Mouse (Mus musculus): ENCODE measurements around the gene Olfml3. TPM values are rescaled to one million over a fixed set of nuclear protein-coding genes. Genes with fewer than 3 reads are reported as not detected.

The Olfml3 gene
- polyA plus RNA-seq, 1 experiment from 2014 or later = 3.3 TPM

- H3K9me3 ChIP-seq = no peaks in the 10 kb centered on the region
- H3K9ac ChIP-seq (replicated peaks) = no peak overlapping the region
- no peak for ATAC-seq
- no peak overlapping the region for H3K4me2 ChIP-seq (replicated peaks)
- no peaks in the 10 kb centered on the region for H3K36me3 ChIP-seq
- no peak overlapping the region for H3K27ac ChIP-seq
- 98% methylated on average over 4 of the region's 4 CpGs for WGBS
- H3K27me3 ChIP-seq = peaks cover 6% of the 10 kb centered on the region
- peaks cover 24% of the 10 kb centered on the region for H3K4me1 ChIP-seq (replicated peaks)
- no peak overlapping the region for H3K4me3 ChIP-seq (replicated peaks)
Observed at GRCm38 (mm10) chr3:103718728-103719127, 19.1 kb downstream of the Olfml3 start.

DNA sequence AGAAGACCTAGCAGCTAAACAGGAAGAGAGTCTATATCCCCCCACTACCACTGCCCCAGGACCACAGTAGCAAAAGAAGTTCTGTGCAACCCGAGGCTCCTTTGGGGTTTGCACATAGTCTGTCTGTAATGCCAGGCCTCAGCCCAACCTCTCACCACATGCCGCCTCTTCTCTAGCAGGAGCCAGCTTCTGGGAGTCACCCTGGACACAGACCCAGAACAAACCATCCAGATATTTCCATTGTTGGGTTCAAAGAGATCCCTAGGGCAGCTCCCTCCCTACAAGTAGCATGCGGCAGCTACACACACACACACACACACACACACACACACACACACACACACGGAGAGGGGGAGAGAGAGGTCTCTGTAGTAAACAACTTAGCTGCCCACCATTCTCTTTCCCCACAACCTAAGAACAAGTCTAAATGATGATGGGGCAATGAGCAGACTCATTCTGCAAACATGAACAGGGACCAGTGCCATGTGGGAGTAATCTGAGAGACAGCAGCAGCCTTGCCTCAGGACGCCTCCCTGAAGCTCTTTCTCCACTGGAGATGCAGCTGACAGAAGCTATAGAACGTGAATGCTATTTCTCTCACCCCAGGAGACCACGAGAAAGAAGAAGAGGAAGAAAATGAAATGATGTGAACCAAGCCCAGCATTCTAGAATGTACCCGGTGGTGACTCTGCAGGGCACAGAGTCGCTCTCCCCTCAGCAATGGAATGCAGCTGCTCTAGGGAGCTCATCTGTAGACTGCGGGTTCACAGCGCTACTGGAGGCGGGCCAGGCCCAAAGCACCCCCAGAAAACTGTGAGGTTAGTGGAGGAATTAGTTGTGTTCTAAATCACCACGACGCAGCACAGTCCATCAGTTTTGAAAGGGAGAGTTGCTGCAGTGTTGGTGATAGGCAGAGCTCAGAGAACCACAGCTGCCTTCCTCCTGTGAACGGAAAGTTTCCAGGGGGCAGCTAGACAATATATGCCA lies 20.7 kb downstream of the Olfml3 start:
- ATAC-seq = 0 out of 2 replicates have a peak, but pooled peaks have one; percentile 22
- no peak overlapping the region for H3K4me3 ChIP-seq (replicated peaks)
- H3K9me3 ChIP-seq = no peaks in the 10 kb centered on the region
- H3K4me2 ChIP-seq (replicated peaks) = no peak overlapping the region
- 51% methylated on average over 14 of the region's 15 CpGs for WGBS
- H3K4me1 ChIP-seq (replicated peaks) = peaks cover 24% of the 10 kb centered on the region
- H3K27me3 ChIP-seq = peaks cover 6% of the 10 kb centered on the region
- H3K27ac ChIP-seq = no peak overlapping the region
- H3K9ac ChIP-seq (replicated peaks) = no peak overlapping the region
- no peaks in the 10 kb centered on the region for H3K36me3 ChIP-seq

DNA sequence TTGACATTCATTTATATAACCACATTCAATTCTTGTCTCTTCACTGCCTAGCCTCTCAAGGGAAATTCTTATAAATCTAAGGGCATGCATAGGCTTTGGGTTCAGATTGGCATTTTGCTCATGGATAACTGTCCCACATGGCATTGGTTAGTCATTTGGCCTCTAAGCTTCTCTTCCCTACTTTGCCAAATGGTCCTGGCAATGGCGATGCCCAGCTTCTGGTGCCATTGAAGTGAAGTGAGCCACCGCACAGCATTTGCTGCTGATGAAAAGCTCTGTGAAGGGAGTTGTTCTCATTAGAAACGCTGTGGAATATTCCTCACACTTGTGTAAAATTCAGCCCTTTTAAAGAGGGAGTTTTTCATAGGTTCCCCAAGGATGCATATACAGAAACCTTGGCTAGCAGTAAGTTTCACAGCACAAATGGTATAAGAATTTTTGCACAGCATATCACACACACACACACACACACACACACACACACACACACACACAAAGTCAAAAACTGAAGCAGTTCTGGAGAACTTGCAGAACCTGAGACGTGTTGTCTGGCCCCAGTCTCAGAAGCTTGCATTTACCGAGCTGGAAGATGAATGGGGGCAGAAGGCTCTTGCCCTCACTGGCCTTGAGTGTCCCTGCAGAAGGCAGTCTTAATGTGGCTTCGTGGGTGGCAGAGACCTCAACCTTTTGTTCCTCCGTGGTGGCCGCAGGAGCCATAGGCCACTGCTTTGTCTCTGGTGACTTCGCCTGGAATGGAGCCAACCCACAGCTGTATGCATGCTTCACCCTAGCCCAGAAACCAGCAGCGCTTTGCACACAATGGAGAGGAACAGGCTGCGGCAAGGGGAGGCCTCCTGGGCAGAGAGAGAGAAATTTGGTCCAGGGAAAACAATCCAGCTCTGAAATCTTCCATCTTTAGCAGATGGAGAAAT lies 21.8 kb downstream of the Olfml3 start:
- H3K4me3 ChIP-seq (replicated peaks) = no peak overlapping the region
- peaks cover 6% of the 10 kb centered on the region for H3K27me3 ChIP-seq
- 27% methylated on average over 11 of the region's 11 CpGs for WGBS
- no peaks in the 10 kb centered on the region for H3K36me3 ChIP-seq
- no peak overlapping the region for H3K9ac ChIP-seq (replicated peaks)
- H3K4me2 ChIP-seq (replicated peaks) = no peak overlapping the region
- H3K4me1 ChIP-seq (replicated peaks) = peaks cover 24% of the 10 kb centered on the region
- peak; percentile 78 for ATAC-seq
- no peaks in the 10 kb centered on the region for H3K9me3 ChIP-seq
- H3K27ac ChIP-seq = no peak overlapping the region

GRCm38 (mm10) chr3:103714942-103715341 lies 22.9 kb downstream of the Olfml3 start:
- no peak overlapping the region for H3K4me2 ChIP-seq (replicated peaks)
- no peaks in the 10 kb centered on the region for H3K36me3 ChIP-seq
- peaks cover 6% of the 10 kb centered on the region for H3K27me3 ChIP-seq
- H3K4me1 ChIP-seq (replicated peaks) = peaks cover 24% of the 10 kb centered on the region
- H3K4me3 ChIP-seq (replicated peaks) = no peak overlapping the region
- no peaks in the 10 kb centered on the region for H3K9me3 ChIP-seq
- no peak overlapping the region for H3K27ac ChIP-seq
- WGBS = 87% methylated on average over 8 of the region's 8 CpGs
- no peak for ATAC-seq
- no peak overlapping the region for H3K9ac ChIP-seq (replicated peaks)

GRCm38 (mm10) chr3:103714236-103714875 lies 23.4 kb downstream of the Olfml3 start:
- no peaks in the 10 kb centered on the region for H3K9me3 ChIP-seq
- no peak overlapping the region for H3K9ac ChIP-seq (replicated peaks)
- H3K4me3 ChIP-seq (replicated peaks) = no peak overlapping the region
- H3K36me3 ChIP-seq = no peaks in the 10 kb centered on the region
- H3K27ac ChIP-seq = no peak overlapping the region
- peaks cover 6% of the 10 kb centered on the region for H3K27me3 ChIP-seq
- WGBS = 77% methylated on average over 7 of the region's 7 CpGs
- H3K4me2 ChIP-seq (replicated peaks) = no peak overlapping the region
- H3K4me1 ChIP-seq (replicated peaks) = peaks cover 23% of the 10 kb centered on the region
- ATAC-seq = no peak

DNA sequence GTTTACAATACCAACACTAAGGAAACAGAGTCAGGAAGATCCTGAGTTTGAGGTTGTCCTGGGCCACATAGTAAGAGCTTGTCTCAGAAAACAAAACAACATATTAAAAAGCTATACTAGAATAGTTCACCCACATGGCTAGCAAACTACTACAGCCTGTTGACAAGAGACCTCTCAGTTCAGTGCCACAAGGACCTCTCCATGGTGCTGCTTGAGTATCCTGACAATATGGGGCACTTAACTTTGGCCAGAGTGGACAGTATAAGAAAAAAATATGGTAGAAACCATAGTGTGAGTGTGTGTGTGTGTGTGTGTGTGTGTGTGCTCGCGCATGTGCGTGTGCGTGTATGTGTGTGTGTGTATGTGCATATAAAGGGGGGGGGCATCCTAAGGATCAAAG lies 25.6 kb downstream of the Olfml3 start:
- Histone ChIP-seq H3K9me3 (no peaks in the 10 kb centered on the region), H3K27me3 (peaks cover 8% of the 10 kb centered on the region), H3K4me2 (replicated peaks) (no peak overlapping the region), H3K4me3 (replicated peaks) (no peak overlapping the region), H3K4me1 (replicated peaks) (peaks cover 12% of the 10 kb centered on the region), H3K9ac (replicated peaks) (no peak overlapping the region), H3K36me3 (no peaks in the 10 kb centered on the region), H3K27ac (no peak overlapping the region)
- WGBS = 100% methylated on average over 4 of the region's 4 CpGs
- no peak for ATAC-seq

DNA sequence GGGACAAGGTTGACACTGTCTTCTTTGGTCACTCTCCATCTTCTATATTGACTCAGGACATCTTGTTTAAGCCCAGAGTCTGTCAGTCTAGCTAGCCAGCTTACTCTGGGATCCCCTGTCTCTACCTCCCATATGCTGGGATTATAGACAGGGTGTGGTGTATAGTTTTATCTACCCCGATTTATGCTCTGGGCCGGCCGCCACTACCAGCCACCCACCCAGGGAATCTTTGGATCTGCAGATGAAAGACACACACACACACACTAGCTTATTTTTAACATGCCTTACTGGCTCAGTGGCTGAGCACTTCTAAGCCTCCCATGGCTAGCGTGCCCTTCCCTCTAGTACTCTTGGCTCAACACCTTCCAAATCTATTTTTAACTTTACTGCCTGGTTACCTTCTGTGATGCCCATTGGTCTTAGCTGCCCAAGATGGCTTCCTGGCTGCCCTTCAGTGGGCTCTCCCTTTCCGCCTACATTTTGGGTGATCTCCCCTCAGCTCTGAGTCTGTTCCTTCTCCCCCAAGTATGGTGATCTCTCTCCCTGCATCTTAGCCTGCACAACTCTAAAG lies 28.2 kb downstream of the Olfml3 start:
- Histone ChIP-seq H3K27ac (no peak overlapping the region), H3K27me3 (0 out of 2 replicates have a peak, but pooled peaks cover 2% of the 10 kb centered on the region), H3K36me3 (no peaks in the 10 kb centered on the region), H3K4me3 (replicated peaks) (no peak overlapping the region), H3K9ac (replicated peaks) (no peak overlapping the region), H3K4me1 (replicated peaks) (no peaks in the 10 kb centered on the region), H3K4me2 (replicated peaks) (no peak overlapping the region), H3K9me3 (no peaks in the 10 kb centered on the region)
- ATAC-seq = no peak
- WGBS = 93% methylated on average over 5 of the region's 5 CpGs

DNA sequence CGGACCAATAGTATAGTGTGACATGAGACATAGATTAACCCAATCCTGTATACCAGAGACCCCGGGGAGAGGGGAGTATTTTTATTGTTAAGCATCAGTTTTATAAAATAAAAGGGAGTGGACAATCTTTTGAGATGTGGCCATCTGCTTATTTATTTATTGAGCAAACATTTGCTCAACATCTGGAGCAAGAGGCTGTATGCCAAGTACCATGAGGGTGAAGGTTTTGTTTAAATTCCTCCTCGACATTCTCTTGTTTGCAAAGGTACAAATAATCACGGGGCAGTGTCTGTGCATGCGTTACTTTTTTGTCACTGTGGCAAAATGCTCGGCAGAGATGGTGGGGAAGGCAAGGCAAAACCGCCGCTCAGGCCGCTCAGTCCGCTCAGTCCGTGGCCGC lies 32.4 kb downstream of the Olfml3 start:
- H3K9me3 ChIP-seq = no peaks in the 10 kb centered on the region
- no peak overlapping the region for H3K4me2 ChIP-seq (replicated peaks)
- ATAC-seq = no peak
- H3K4me1 ChIP-seq (replicated peaks) = no peaks in the 10 kb centered on the region
- 0 out of 2 replicates have a peak, but pooled peaks cover 2% of the 10 kb centered on the region for H3K27me3 ChIP-seq
- H3K27ac ChIP-seq = no peak overlapping the region
- no peaks in the 10 kb centered on the region for H3K36me3 ChIP-seq
- no peak overlapping the region for H3K4me3 ChIP-seq (replicated peaks)
- WGBS = 88% methylated on average over 12 of the region's 12 CpGs
- no peak overlapping the region for H3K9ac ChIP-seq (replicated peaks)

GRCm38 (mm10) chr3:103704661-103705060 lies 33.1 kb downstream of the Olfml3 start:
- H3K4me2 ChIP-seq (replicated peaks) = no peak overlapping the region
- ATAC-seq = no peak

DNA sequence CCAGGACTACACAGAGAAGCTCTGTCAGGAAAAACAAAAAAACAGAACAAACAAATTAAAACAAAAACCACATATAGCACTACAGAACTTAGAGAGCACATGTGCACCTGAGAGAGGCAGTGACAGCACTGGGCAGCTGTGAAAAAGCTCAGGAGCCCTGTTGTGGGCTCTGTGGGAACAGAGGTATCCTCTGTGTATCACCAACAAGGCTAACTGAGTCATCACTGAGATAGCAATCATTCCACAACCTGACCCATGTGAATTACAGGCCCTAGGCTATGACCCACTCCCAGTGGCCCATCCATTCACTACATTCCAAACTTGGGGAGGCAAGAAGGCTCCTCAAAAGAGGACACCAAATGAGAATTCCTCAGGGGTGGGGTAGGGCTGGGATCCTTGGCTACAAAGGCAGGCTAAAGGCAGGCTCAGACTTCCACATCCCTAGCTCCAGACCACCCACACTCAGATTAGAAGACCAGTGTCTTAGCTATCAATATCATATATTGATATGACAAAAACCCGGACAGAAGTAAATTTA lies 41.3 kb downstream of the Olfml3 start:
- no peak overlapping the region for H3K4me3 ChIP-seq (replicated peaks)
- no peak overlapping the region for H3K27ac ChIP-seq
- no peaks in the 10 kb centered on the region for H3K9me3 ChIP-seq
- no peak overlapping the region for H3K4me2 ChIP-seq (replicated peaks)
- no peak overlapping the region for H3K9ac ChIP-seq (replicated peaks)
- no peaks in the 10 kb centered on the region for H3K4me1 ChIP-seq (replicated peaks)
- no peaks in the 10 kb centered on the region for H3K36me3 ChIP-seq
- ATAC-seq = no peak
- H3K27me3 ChIP-seq = no peaks in the 10 kb centered on the region
- 93% methylated on average over 1 of the region's 1 CpGs for WGBS

More at GRCm38 (mm10) chr3:103704661-103705060, 33.1 kb downstream of the Olfml3 start:
- 89% methylated on average over 6 of the region's 6 CpGs for WGBS
- no peaks in the 10 kb centered on the region for H3K36me3 ChIP-seq
- H3K27me3 ChIP-seq = 0 out of 2 replicates have a peak, but pooled peaks cover 2% of the 10 kb centered on the region
- no peak overlapping the region for H3K4me3 ChIP-seq (replicated peaks)
- H3K27ac ChIP-seq = no peak overlapping the region
- H3K9ac ChIP-seq (replicated peaks) = no peak overlapping the region
- H3K4me1 ChIP-seq (replicated peaks) = no peaks in the 10 kb centered on the region
- no peaks in the 10 kb centered on the region for H3K9me3 ChIP-seq

DNA sequence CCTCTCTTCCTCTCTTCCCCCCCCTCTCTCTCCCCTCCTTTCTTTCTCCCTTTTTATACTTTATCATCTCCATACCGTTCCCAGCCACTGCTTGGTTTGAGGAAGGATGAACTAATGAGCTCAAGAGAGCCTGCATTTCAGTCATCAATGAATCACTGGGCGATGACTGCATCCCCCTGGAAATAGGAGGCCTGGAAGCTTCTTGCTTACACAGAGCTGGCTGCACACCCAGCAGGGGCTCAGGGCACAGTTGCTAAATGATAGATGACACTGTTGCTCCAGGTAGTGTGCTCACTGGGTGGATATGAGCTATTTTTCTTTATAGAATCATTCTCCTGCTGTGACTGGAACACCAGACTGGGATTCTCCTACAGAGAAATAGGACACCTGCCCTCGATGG lies 42.2 kb downstream of the Olfml3 start:
- no peak overlapping the region for H3K27ac ChIP-seq
- no peak for ATAC-seq
- H3K36me3 ChIP-seq = no peaks in the 10 kb centered on the region
- no peak overlapping the region for H3K4me3 ChIP-seq (replicated peaks)
- no peak overlapping the region for H3K4me2 ChIP-seq (replicated peaks)
- H3K9ac ChIP-seq (replicated peaks) = no peak overlapping the region
- H3K9me3 ChIP-seq = no peaks in the 10 kb centered on the region
- no peaks in the 10 kb centered on the region for H3K4me1 ChIP-seq (replicated peaks)
- no peaks in the 10 kb centered on the region for H3K27me3 ChIP-seq
- WGBS = 66% methylated on average over 3 of the region's 3 CpGs
